Mouse (Mus musculus) stomach, embryonic 14.5 days (tissue): ENCODE measurements around the gene Anks3. TPM values are rescaled to one million over a fixed set of nuclear protein-coding genes. Genes with fewer than 3 reads are reported as not detected.

Experiments
- ATAC-seq: fragments of 200-750 bp; cut with Nextera tagmentation; 2 replicates; pipeline ENCODE4 v1.8.0; 2017; ENCODE audit warnings: low read depth, moderate TSS enrichment; ENCODE audit not compliant: insufficient number of reproducible peaks, insufficient read depth, low FRiP score
- H3K27ac ChIP-seq: fragments of 300-500 bp; sonication (generic); 2 replicates; pipeline ENCODE4 v1.5.1; 2014; ENCODE audit warnings: mild to moderate bottlenecking, low read length, moderate library complexity, mixed read lengths
- H3K27me3 ChIP-seq: fragments of 300-500 bp; sonication (generic); 2 replicates; pipeline ENCODE4 v1.6.1; 2014; ENCODE audit warnings: low read length, control low read depth, mixed read lengths; ENCODE audit not compliant: control insufficient read depth, insufficient read depth
- H3K36me3 ChIP-seq: fragments of 300-500 bp; sonication (generic); 2 replicates; pipeline ENCODE4 v1.6.1; 2014; ENCODE audit warnings: mild to moderate bottlenecking, control low read depth, low read length, moderate library complexity, mixed read lengths; ENCODE audit not compliant: control insufficient read depth, insufficient read depth
- H3K4me1 ChIP-seq: fragments of 300-500 bp; sonication (generic); 2 replicates; pipeline ENCODE4 v1.6.1; 2014; ENCODE audit warnings: low read length, control low read depth, mixed read lengths; ENCODE audit not compliant: control insufficient read depth, insufficient read depth
- H3K4me2 ChIP-seq: fragments of 300-500 bp; sonication (generic); replicated peaks from 2 replicates; pipeline ENCODE4 v1.6.1; 2014; ENCODE audit warnings: low read depth, low read length, control low read depth
- H3K4me3 ChIP-seq: fragments of 300-500 bp; sonication (generic); 2 replicates; pipeline ENCODE4 v1.5.1; 2014; ENCODE audit warnings: low read depth, low read length, control low read depth
- H3K9ac ChIP-seq: fragments of 300-500 bp; sonication (generic); replicated peaks from 2 replicates; pipeline ENCODE4 v1.6.1; 2014; ENCODE audit warnings: low read depth, mild to moderate bottlenecking, control low read depth, low read length, moderate library complexity, mixed read lengths
- H3K9me3 ChIP-seq: fragments of 300-500 bp; sonication (generic); 2 replicates; pipeline ENCODE4 v1.6.1; 2016; ENCODE audit warnings: low read depth, low read length, control low read depth; ENCODE audit not compliant: control insufficient read depth
- WGBS: fragments of 180-500 bp; shearing (Covaris S2); extraction: QIAGEN DNeasy Blood & Tissue Kit; methylation state at CpG from one replicate; pipeline ENCODE4 v1.1.7; 2014; 5-methylcytosine and 5-hydroxymethylcytosine counted together
- polyA plus RNA-seq: library from polyadenylated mRNA; unstranded; fragments of >200 nt; fragmentation: Nextera tagmentation; extraction: Ambion mirVana; gene quantifications from 2 replicates; pipeline ENCODE4 v1.2.1, GENCODE M21; 2014

Anks3 gene
- polyA plus RNA-seq, 1 experiment from 2014 or later = 54.1 TPM

- Histone ChIP-seq H3K36me3 (peaks cover 19% of the 10 kb centered on the region), H3K9ac (no peak overlapping the region), H3K4me2 (no peak overlapping the region), H3K27me3 (no peaks in the 10 kb centered on the region), H3K4me1 (peaks cover 11% of the 10 kb centered on the region; the same call in 1 of the 2 replicates), H3K27ac (no peak overlapping the region), H3K4me3 (no peak overlapping the region), H3K9me3 (no peaks in the 10 kb centered on the region)
- no peak for ATAC-seq
- 80% methylated on average over 8 of the region's 8 CpGs for WGBS
These were observed 3.7 kb downstream of the Anks3 start for GRCm38 (mm10) chr16:4960260-4960659.

- Histone ChIP-seq H3K4me2 (no peak overlapping the region), H3K27ac (no peak overlapping the region), H3K27me3 (no peaks in the 10 kb centered on the region), H3K9ac (no peak overlapping the region), H3K36me3 (peaks cover 46% of the 10 kb centered on the region), H3K4me1 (no peaks in the 10 kb centered on the region), H3K4me3 (no peak overlapping the region), H3K9me3 (no peaks in the 10 kb centered on the region)
- WGBS = 87% methylated on average over 3 of the region's 3 CpGs
- ATAC-seq = no peak
These were observed 6.6 kb downstream of the Anks3 start for GRCm38 (mm10) chr16:4957446-4957845.

- Histone ChIP-seq H3K27me3 (no peaks in the 10 kb centered on the region), H3K9ac (no peak overlapping the region), H3K9me3 (no peaks in the 10 kb centered on the region), H3K4me3 (no peak overlapping the region), H3K27ac (no peak overlapping the region), H3K4me2 (no peak overlapping the region), H3K36me3 (peaks cover 48% of the 10 kb centered on the region), H3K4me1 (no peaks in the 10 kb centered on the region)
- 91% methylated on average over 3 of the region's 3 CpGs for WGBS
- no peak for ATAC-seq
These were observed 7.4 kb downstream of the Anks3 start for GRCm38 (mm10) chr16:4956609-4957008.

- H3K27ac ChIP-seq = no peak overlapping the region
- H3K4me3 ChIP-seq = no peak overlapping the region
- WGBS = 79% methylated on average over 4 of the region's 4 CpGs
- H3K9ac ChIP-seq = no peak overlapping the region
- ATAC-seq = no peak
- H3K4me1 ChIP-seq = no peaks in the 10 kb centered on the region
- H3K4me2 ChIP-seq = no peak overlapping the region
- no peaks in the 10 kb centered on the region for H3K27me3 ChIP-seq
- H3K9me3 ChIP-seq = no peaks in the 10 kb centered on the region
- H3K36me3 ChIP-seq = peaks cover 64% of the 10 kb centered on the region
These were observed 16.6 kb downstream of the Anks3 start for GRCm38 (mm10) chr16:4947378-4947777.

- no peak for ATAC-seq
- no peak overlapping the region for H3K4me3 ChIP-seq
- H3K9me3 ChIP-seq = no peaks in the 10 kb centered on the region
- H3K27ac ChIP-seq = no peak overlapping the region
- 79% methylated on average over 3 of the region's 3 CpGs for WGBS
- no peak overlapping the region for H3K4me2 ChIP-seq
- H3K36me3 ChIP-seq = peaks cover 71% of the 10 kb centered on the region
- no peaks in the 10 kb centered on the region for H3K27me3 ChIP-seq
- H3K9ac ChIP-seq = no peak overlapping the region
- H3K4me1 ChIP-seq = no peaks in the 10 kb centered on the region
These were observed 17.9 kb downstream of the Anks3 start for GRCm38 (mm10) chr16:4946155-4946554.

GRCm38 (mm10) chr16:4945415-4945814, 18.6 kb downstream of the Anks3 start:
- H3K9ac ChIP-seq = no peak overlapping the region
- no peaks in the 10 kb centered on the region for H3K4me1 ChIP-seq
- no peak overlapping the region for H3K4me2 ChIP-seq
- WGBS = 82% methylated on average over 4 of the region's 4 CpGs
- H3K27me3 ChIP-seq = no peaks in the 10 kb centered on the region
- no peak overlapping the region for H3K4me3 ChIP-seq
- H3K27ac ChIP-seq = no peak overlapping the region
- ATAC-seq = no peak
- H3K36me3 ChIP-seq = peaks cover 73% of the 10 kb centered on the region
- H3K9me3 ChIP-seq = no peaks in the 10 kb centered on the region

GRCm38 (mm10) chr16:4943431-4943830, 20.6 kb downstream of the Anks3 start:
- H3K27ac ChIP-seq = no peak overlapping the region
- H3K4me2 ChIP-seq = no peak overlapping the region
- H3K4me1 ChIP-seq = peaks cover 8% of the 10 kb centered on the region; the same call in 1 of the 2 replicates
- WGBS = 93% methylated on average over 3 of the region's 3 CpGs
- ATAC-seq = no peak
- no peak overlapping the region for H3K9ac ChIP-seq
- no peaks in the 10 kb centered on the region for H3K27me3 ChIP-seq
- no peaks in the 10 kb centered on the region for H3K9me3 ChIP-seq
- H3K4me3 ChIP-seq = no peak overlapping the region
- peaks cover 65% of the 10 kb centered on the region for H3K36me3 ChIP-seq

GRCm38 (mm10) chr16:4942868-4943267, 21.1 kb downstream of the Anks3 start:
- WGBS = 94% methylated on average over 8 of the region's 8 CpGs
- no peak overlapping the region for H3K4me2 ChIP-seq

GRCm38 (mm10) chr16:4941016-4941415, 23.0 kb downstream of the Anks3 start:
- Histone ChIP-seq H3K9me3 (no peaks in the 10 kb centered on the region), H3K4me1 (peaks cover 8% of the 10 kb centered on the region; the same call in 1 of the 2 replicates), H3K9ac (no peak overlapping the region), H3K27ac (no peak overlapping the region), H3K36me3 (peaks cover 55% of the 10 kb centered on the region), H3K27me3 (no peaks in the 10 kb centered on the region), H3K4me2 (no peak overlapping the region), H3K4me3 (no peak overlapping the region)
- no peak for ATAC-seq

More at GRCm38 (mm10) chr16:4942868-4943267, 21.1 kb downstream of the Anks3 start:
- no peak overlapping the region for H3K4me3 ChIP-seq
- H3K27me3 ChIP-seq = no peaks in the 10 kb centered on the region
- no peak overlapping the region for H3K9ac ChIP-seq
- no peaks in the 10 kb centered on the region for H3K9me3 ChIP-seq
- peaks cover 60% of the 10 kb centered on the region for H3K36me3 ChIP-seq
- H3K27ac ChIP-seq = no peak overlapping the region
- H3K4me1 ChIP-seq = peaks cover 8% of the 10 kb centered on the region; the same call in 1 of the 2 replicates
- no peak for ATAC-seq
